Mouse (Mus musculus): Measurements from ENCODE around the gene Gm21905. TPM values are rescaled to one million over a fixed set of nuclear protein-coding genes. Genes with fewer than 3 reads are reported as not detected.

The Gm21905 gene
- total and polyA plus RNA-seq, 2 experiments: not detected

- DNase-seq (ENCODE audit: extremely low read depth, low read depth, low spot score): no peak
- no peak overlapping the region for H3K27ac ChIP-seq (replicated peaks; ENCODE audit: insufficient read depth, low read depth, low read length)
- no peaks in the 10 kb centered on the region for H3K79me2 ChIP-seq (ENCODE audit: control insufficient read depth, insufficient read depth, low read length)
- no peaks in the 10 kb centered on the region for H3K36me3 ChIP-seq (ENCODE audit: control insufficient read depth, insufficient read depth, low read length)
- 75% methylated on average over 7 of the region's 7 CpGs for WGBS
- H3K9ac ChIP-seq (ENCODE audit: low read depth, low read length): no peak overlapping the region
- TF ChIP-seq POLR2A (IDR thresholded peaks at IDR 0.05; ENCODE audit: extremely low read depth, insufficient read depth, low read length) (no peak), CTCF (IDR thresholded peaks at IDR 0.05; ENCODE audit: low read depth, low read length) (no peak)
- H3K4me1 ChIP-seq (ENCODE audit: control insufficient read depth, insufficient read depth, low read length): no peaks in the 10 kb centered on the region
- no peak overlapping the region for H3K4me3 ChIP-seq (ENCODE audit: insufficient read depth, low read depth, low read length)
- peaks cover 10% of the 10 kb centered on the region; the same call in 1 of the 2 replicates for H3K27me3 ChIP-seq (ENCODE audit: control insufficient read depth, insufficient read depth, low read length)
Measured at GRCm38 (mm10) chr5:67955486-67955885, 9.3 kb upstream of the Gm21905 start.

GRCm38 (mm10) chr5:67954097-67954496 lies 7.9 kb upstream of the Gm21905 start:
- H3K9ac ChIP-seq (ENCODE audit: low read depth, low read length): no peak overlapping the region
- H3K4me3 ChIP-seq (ENCODE audit: insufficient read depth, low read depth, low read length): no peak overlapping the region
- H3K36me3 ChIP-seq (ENCODE audit: control insufficient read depth, insufficient read depth, low read length): no peaks in the 10 kb centered on the region
- no peak overlapping the region for H3K27ac ChIP-seq (replicated peaks; ENCODE audit: insufficient read depth, low read depth, low read length)
- H3K79me2 ChIP-seq (ENCODE audit: control insufficient read depth, insufficient read depth, low read length): no peaks in the 10 kb centered on the region
- TF ChIP-seq POLR2A (IDR thresholded peaks at IDR 0.05; ENCODE audit: extremely low read depth, insufficient read depth, low read length) (no peak), CTCF (IDR thresholded peaks at IDR 0.05; ENCODE audit: low read depth, low read length) (no peak)
- no peak for DNase-seq (ENCODE audit: extremely low read depth, low read depth, low spot score)
- H3K27me3 ChIP-seq (ENCODE audit: control insufficient read depth, insufficient read depth, low read length): peaks cover 6% of the 10 kb centered on the region; the same call in 1 of the 2 replicates
- H3K4me1 ChIP-seq (ENCODE audit: control insufficient read depth, insufficient read depth, low read length): no peaks in the 10 kb centered on the region
- 74% methylated on average over 4 of the region's 4 CpGs for WGBS

- no peak for TF ChIP-seq CTCF (IDR thresholded peaks at IDR 0.05; ENCODE audit: low read depth, low read length)
- no peak for TF ChIP-seq POLR2A (IDR thresholded peaks at IDR 0.05; ENCODE audit: extremely low read depth, insufficient read depth, low read length)
- H3K27ac ChIP-seq (replicated peaks; ENCODE audit: insufficient read depth, low read depth, low read length): no peak overlapping the region
- H3K36me3 ChIP-seq (ENCODE audit: control insufficient read depth, insufficient read depth, low read length): no peaks in the 10 kb centered on the region
- H3K4me3 ChIP-seq (ENCODE audit: insufficient read depth, low read depth, low read length): no peak overlapping the region
- no peak for DNase-seq (ENCODE audit: extremely low read depth, low read depth, low spot score)
- H3K79me2 ChIP-seq (ENCODE audit: control insufficient read depth, insufficient read depth, low read length): no peaks in the 10 kb centered on the region
- 95% methylated on average over 5 of the region's 5 CpGs for WGBS
- no peaks in the 10 kb centered on the region for H3K4me1 ChIP-seq (ENCODE audit: control insufficient read depth, insufficient read depth, low read length)
- no peak overlapping the region for H3K9ac ChIP-seq (ENCODE audit: low read depth, low read length)
- H3K27me3 ChIP-seq (ENCODE audit: control insufficient read depth, insufficient read depth, low read length): no peaks in the 10 kb centered on the region; the same call in 1 of the 2 replicates
Measured at GRCm38 (mm10) chr5:67948074-67948473, 1.9 kb upstream of the Gm21905 start.

- no peak overlapping the region for H3K9ac ChIP-seq (ENCODE audit: low read depth, low read length)
- H3K36me3 ChIP-seq (ENCODE audit: control insufficient read depth, insufficient read depth, low read length): no peaks in the 10 kb centered on the region
- no peaks in the 10 kb centered on the region for H3K79me2 ChIP-seq (ENCODE audit: control insufficient read depth, insufficient read depth, low read length)
- H3K4me1 ChIP-seq (ENCODE audit: control insufficient read depth, insufficient read depth, low read length): 0 out of 2 replicates have a peak, but pooled peaks cover 3% of the 10 kb centered on the region
- H3K27me3 ChIP-seq (ENCODE audit: control insufficient read depth, insufficient read depth, low read length): no peaks in the 10 kb centered on the region; the same call in 1 of the 2 replicates
- TF ChIP-seq POLR2A (IDR thresholded peaks at IDR 0.05; ENCODE audit: extremely low read depth, insufficient read depth, low read length) (no peak), CTCF (IDR thresholded peaks at IDR 0.05; ENCODE audit: low read depth, low read length) (no peak)
- no peak overlapping the region for H3K4me3 ChIP-seq (ENCODE audit: insufficient read depth, low read depth, low read length)
- no peak for DNase-seq (ENCODE audit: extremely low read depth, low read depth, low spot score)
- H3K27ac ChIP-seq (replicated peaks; ENCODE audit: insufficient read depth, low read depth, low read length): no peak overlapping the region
Measured at GRCm38 (mm10) chr5:67947006-67947405, 785 bp upstream of the Gm21905 start.

GRCm38 (mm10) chr5:67944074-67944785 lies 2.0 kb downstream of the Gm21905 start:
- DNase-seq (ENCODE audit: extremely low read depth, low read depth, low spot score): no peak
- Histone ChIP-seq H3K4me3 (ENCODE audit: insufficient read depth, low read depth, low read length) (no peak overlapping the region), H3K36me3 (ENCODE audit: control insufficient read depth, insufficient read depth, low read length) (no peaks in the 10 kb centered on the region), H3K27me3 (ENCODE audit: control insufficient read depth, insufficient read depth, low read length) (peaks cover 2% of the 10 kb centered on the region; the same call in 1 of the 2 replicates), H3K27ac (replicated peaks; ENCODE audit: insufficient read depth, low read depth, low read length) (no peak overlapping the region), H3K9ac (ENCODE audit: low read depth, low read length) (no peak overlapping the region), H3K79me2 (ENCODE audit: control insufficient read depth, insufficient read depth, low read length) (no peaks in the 10 kb centered on the region), H3K4me1 (ENCODE audit: control insufficient read depth, insufficient read depth, low read length) (0 out of 2 replicates have a peak, but pooled peaks cover 3% of the 10 kb centered on the region)
- TF ChIP-seq POLR2A (IDR thresholded peaks at IDR 0.05; ENCODE audit: extremely low read depth, insufficient read depth, low read length): no peak
- no peak for TF ChIP-seq CTCF (IDR thresholded peaks at IDR 0.05; ENCODE audit: low read depth, low read length)
- 93% methylated on average over 1 of the region's 1 CpGs for WGBS

GRCm38 (mm10) chr5:67943199-67943598 lies 3.0 kb downstream of the Gm21905 start:
- Histone ChIP-seq H3K4me3 (ENCODE audit: insufficient read depth, low read depth, low read length) (no peak overlapping the region), H3K27me3 (ENCODE audit: control insufficient read depth, insufficient read depth, low read length) (peaks cover 3% of the 10 kb centered on the region; the same call in 1 of the 2 replicates), H3K4me1 (ENCODE audit: control insufficient read depth, insufficient read depth, low read length) (0 out of 2 replicates have a peak, but pooled peaks cover 3% of the 10 kb centered on the region), H3K27ac (replicated peaks; ENCODE audit: insufficient read depth, low read depth, low read length) (no peak overlapping the region), H3K9ac (ENCODE audit: low read depth, low read length) (no peak overlapping the region), H3K36me3 (ENCODE audit: control insufficient read depth, insufficient read depth, low read length) (no peaks in the 10 kb centered on the region), H3K79me2 (ENCODE audit: control insufficient read depth, insufficient read depth, low read length) (no peaks in the 10 kb centered on the region)
- DNase-seq (ENCODE audit: extremely low read depth, low read depth, low spot score): peak; percentile 15
- TF ChIP-seq POLR2A (IDR thresholded peaks at IDR 0.05; ENCODE audit: extremely low read depth, insufficient read depth, low read length) (no peak), CTCF (IDR thresholded peaks at IDR 0.05; ENCODE audit: low read depth, low read length) (no peak)
- WGBS: 50% methylated on average over 2 of the region's 2 CpGs
